Mouse (Mus musculus): ENCODE measurements around the gene Xpr1. TPM values are rescaled to one million over a fixed set of nuclear protein-coding genes. Genes with fewer than 3 reads are reported as not detected.

Xpr1 gene
- polyA plus RNA-seq, 2 experiments = 5.9 to 10.0 TPM

DNA sequence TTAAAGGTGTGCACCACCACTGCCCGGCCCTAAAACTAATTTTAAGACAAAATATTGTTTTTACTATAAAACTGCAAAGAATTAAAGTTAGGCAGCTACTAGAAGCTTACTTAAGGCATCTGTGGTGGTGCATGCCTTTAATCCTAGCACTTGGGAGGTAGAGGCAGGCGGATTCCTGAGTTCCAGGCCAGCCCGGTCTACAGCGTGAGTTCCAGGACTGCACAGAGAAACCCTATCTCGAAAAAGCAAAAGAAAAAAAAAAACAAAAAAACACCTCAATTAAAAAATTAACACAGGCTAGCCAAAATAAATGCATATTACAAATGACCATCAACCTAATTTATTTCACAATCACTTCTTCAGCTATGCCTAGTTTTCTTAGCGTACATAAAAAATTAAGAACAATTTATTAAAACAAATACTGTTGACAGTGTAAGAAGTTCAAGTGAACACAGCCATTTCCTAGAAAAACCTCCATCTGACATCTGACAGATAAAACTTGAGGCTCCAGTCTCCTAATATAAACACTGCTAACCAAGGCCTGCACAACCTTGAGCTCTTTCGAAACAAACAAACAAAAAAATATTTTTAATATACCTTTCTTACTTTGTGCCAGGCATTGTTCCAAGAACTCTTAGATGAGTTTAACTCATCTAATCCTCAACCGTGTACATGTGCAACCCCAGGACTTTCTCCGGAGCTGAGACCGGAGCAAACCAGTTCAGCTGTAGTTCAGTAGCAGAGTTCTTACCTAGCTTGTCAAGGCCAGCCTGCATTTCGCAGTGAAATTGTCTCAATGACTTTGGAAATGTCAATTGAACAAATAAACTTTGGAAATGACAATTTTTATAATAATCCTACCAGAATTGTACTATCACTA lies 9.3 kb downstream of the Xpr1 start:
- Histone ChIP-seq H3K9ac (ENCODE audit: low read depth, low read length, severe bottlenecking) (no peak overlapping the region), H3K27me3 (ENCODE audit: control insufficient read depth, insufficient read depth, low read length) (no peaks in the 10 kb centered on the region), H3K36me3 (ENCODE audit: control insufficient read depth, insufficient read depth, low read length) (no peaks in the 10 kb centered on the region), H3K9me3 (ENCODE audit: control insufficient read depth, low read length) (no peaks in the 10 kb centered on the region), H3K27ac (replicated peaks; ENCODE audit: low read depth, low read length) (no peak overlapping the region), H3K4me1 (ENCODE audit: control insufficient read depth, insufficient read depth, low read length) (no peaks in the 10 kb centered on the region), H3K4me2 (replicated peaks; ENCODE audit: low read depth, low read length, severe bottlenecking) (no peak overlapping the region), H3K4me3 (replicated peaks; ENCODE audit: low read length) (no peak overlapping the region)
- TF ChIP-seq POLR2A (IDR thresholded peaks at IDR 0.05; ENCODE audit: borderline replicate concordance, extremely low read depth, insufficient read depth, insufficient read length) = no peak
- DNase-seq (ENCODE audit: low spot score) (no peak), ATAC-seq (ENCODE audit: low FRiP score, low read depth) (no peak)
- 88% methylated on average over 11 of the region's 11 CpGs for WGBS

- H3K9me3 ChIP-seq (ENCODE audit: control insufficient read depth, low read length) = no peaks in the 10 kb centered on the region
- no peak overlapping the region for H3K4me2 ChIP-seq (replicated peaks; ENCODE audit: low read depth, low read length, severe bottlenecking)
- no peaks in the 10 kb centered on the region for H3K36me3 ChIP-seq (ENCODE audit: control insufficient read depth, insufficient read depth, low read length)
- WGBS = 82% methylated on average over 4 of the region's 4 CpGs
- no peaks in the 10 kb centered on the region for H3K27me3 ChIP-seq (ENCODE audit: control insufficient read depth, insufficient read depth, low read length)
- H3K27ac ChIP-seq (replicated peaks; ENCODE audit: low read depth, low read length) = no peak overlapping the region
- ATAC-seq (ENCODE audit: low FRiP score, low read depth) = no peak
- no peak overlapping the region for H3K9ac ChIP-seq (ENCODE audit: low read depth, low read length, severe bottlenecking)
- DNase-seq (ENCODE audit: low spot score) = no peak
- H3K4me3 ChIP-seq (replicated peaks; ENCODE audit: low read length) = no peak overlapping the region
- H3K4me1 ChIP-seq (ENCODE audit: control insufficient read depth, insufficient read depth, low read length) = no peaks in the 10 kb centered on the region
- no peak for TF ChIP-seq POLR2A (IDR thresholded peaks at IDR 0.05; ENCODE audit: borderline replicate concordance, extremely low read depth, insufficient read depth, insufficient read length)
Measured at GRCm38 (mm10) chr1:155400056-155400455, 17.2 kb downstream of the Xpr1 start.

DNA sequence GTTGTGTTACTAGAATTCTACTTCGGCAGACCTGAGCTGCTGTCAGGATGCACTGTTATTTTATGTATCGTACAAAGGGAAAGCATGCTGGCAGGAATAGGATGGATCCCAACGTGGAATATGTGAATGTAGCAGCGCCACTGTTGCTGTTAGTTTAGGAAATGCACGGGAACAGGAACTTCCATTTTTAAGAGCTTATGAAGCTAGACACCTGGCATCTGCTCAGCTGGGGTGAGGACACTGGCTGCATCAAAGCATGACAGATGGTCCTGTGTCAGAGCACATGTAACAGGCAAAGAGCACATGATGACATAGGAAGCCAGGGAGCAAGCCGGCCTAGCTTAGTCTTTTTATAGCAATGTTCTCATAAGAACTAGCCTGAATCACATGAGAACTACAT lies 22.4 kb downstream of the Xpr1 start:
- no peaks in the 10 kb centered on the region for H3K4me1 ChIP-seq (ENCODE audit: control insufficient read depth, insufficient read depth, low read length)
- DNase-seq (ENCODE audit: low spot score) (no peak), ATAC-seq (ENCODE audit: low FRiP score, low read depth) (no peak)
- H3K27ac ChIP-seq (replicated peaks; ENCODE audit: low read depth, low read length) = no peak overlapping the region
- H3K27me3 ChIP-seq (ENCODE audit: control insufficient read depth, insufficient read depth, low read length) = no peaks in the 10 kb centered on the region
- no peak overlapping the region for H3K4me3 ChIP-seq (replicated peaks; ENCODE audit: low read length)
- no peak overlapping the region for H3K9ac ChIP-seq (ENCODE audit: low read depth, low read length, severe bottlenecking)
- 77% methylated on average over 6 of the region's 6 CpGs for WGBS
- TF ChIP-seq POLR2A (IDR thresholded peaks at IDR 0.05; ENCODE audit: borderline replicate concordance, extremely low read depth, insufficient read depth, insufficient read length) = no peak
- no peaks in the 10 kb centered on the region for H3K36me3 ChIP-seq (ENCODE audit: control insufficient read depth, insufficient read depth, low read length)
- no peak overlapping the region for H3K4me2 ChIP-seq (replicated peaks; ENCODE audit: low read depth, low read length, severe bottlenecking)
- H3K9me3 ChIP-seq (ENCODE audit: control insufficient read depth, low read length) = no peaks in the 10 kb centered on the region

DNA sequence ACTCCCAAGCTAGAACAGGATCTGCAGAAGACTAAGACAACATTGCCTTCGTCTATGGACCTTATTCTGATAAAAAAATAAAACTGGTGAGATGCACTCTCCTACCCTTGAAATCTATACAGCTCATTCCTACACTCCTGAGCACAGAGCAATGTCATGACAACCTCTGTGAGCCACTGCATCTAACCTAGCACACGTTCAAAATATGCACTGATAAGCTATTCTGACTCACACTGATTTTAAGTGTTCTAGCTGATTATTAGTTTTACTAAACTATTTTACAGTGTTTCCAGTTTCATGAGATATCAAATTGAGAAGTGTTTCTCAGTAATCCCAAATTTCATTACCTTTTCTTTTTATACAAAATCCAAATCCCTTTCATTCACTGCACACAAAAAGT lies 23.2 kb downstream of the Xpr1 start:
- Histone ChIP-seq H3K36me3 (ENCODE audit: control insufficient read depth, insufficient read depth, low read length) (no peaks in the 10 kb centered on the region), H3K27ac (replicated peaks; ENCODE audit: low read depth, low read length) (no peak overlapping the region), H3K27me3 (ENCODE audit: control insufficient read depth, insufficient read depth, low read length) (no peaks in the 10 kb centered on the region), H3K4me3 (replicated peaks; ENCODE audit: low read length) (no peak overlapping the region), H3K4me2 (replicated peaks; ENCODE audit: low read depth, low read length, severe bottlenecking) (no peak overlapping the region), H3K9ac (ENCODE audit: low read depth, low read length, severe bottlenecking) (no peak overlapping the region), H3K9me3 (ENCODE audit: control insufficient read depth, low read length) (no peaks in the 10 kb centered on the region), H3K4me1 (ENCODE audit: control insufficient read depth, insufficient read depth, low read length) (no peaks in the 10 kb centered on the region; the same call in 1 of the 2 replicates)
- 61% methylated on average over 2 of the region's 2 CpGs for WGBS
- ATAC-seq (ENCODE audit: low FRiP score, low read depth) (no peak), DNase-seq (ENCODE audit: low spot score) (no peak)
- no peak for TF ChIP-seq POLR2A (IDR thresholded peaks at IDR 0.05; ENCODE audit: borderline replicate concordance, extremely low read depth, insufficient read depth, insufficient read length)

- no peak overlapping the region for H3K9ac ChIP-seq (ENCODE audit: low read depth, low read length, severe bottlenecking)
- no peak overlapping the region for H3K27ac ChIP-seq (replicated peaks; ENCODE audit: low read depth, low read length)
- DNase-seq (ENCODE audit: low spot score) (no peak), ATAC-seq (ENCODE audit: low FRiP score, low read depth) (no peak)
- H3K36me3 ChIP-seq (ENCODE audit: control insufficient read depth, insufficient read depth, low read length) = no peaks in the 10 kb centered on the region
- no peaks in the 10 kb centered on the region for H3K27me3 ChIP-seq (ENCODE audit: control insufficient read depth, insufficient read depth, low read length)
- no peaks in the 10 kb centered on the region; the same call in 1 of the 2 replicates for H3K4me1 ChIP-seq (ENCODE audit: control insufficient read depth, insufficient read depth, low read length)
- TF ChIP-seq POLR2A (IDR thresholded peaks at IDR 0.05; ENCODE audit: borderline replicate concordance, extremely low read depth, insufficient read depth, insufficient read length) = no peak
- H3K9me3 ChIP-seq (ENCODE audit: control insufficient read depth, low read length) = no peaks in the 10 kb centered on the region
- WGBS = 94% methylated on average over 7 of the region's 7 CpGs
- H3K4me2 ChIP-seq (replicated peaks; ENCODE audit: low read depth, low read length, severe bottlenecking) = no peak overlapping the region
- no peak overlapping the region for H3K4me3 ChIP-seq (replicated peaks; ENCODE audit: low read length)
Measured at GRCm38 (mm10) chr1:155392825-155393224, 24.4 kb downstream of the Xpr1 start.

All from limb, embryonic 14.5 days (tissue).